Mouse (Mus musculus) bone marrow, adult 2 months (tissue): ENCODE data around the gene Ppp4r3a.

ENCODE experiments used
- CTCF ChIP-seq: fragments of 200-500 bp; IDR thresholded peaks from 2 replicates; pipeline ENCODE4 v1.5.1; 2011; ENCODE audit warnings: low read length, control low read depth; ENCODE audit not compliant: control insufficient read depth, insufficient read depth
- POLR2A ChIP-seq: fragments of 200-500 bp; IDR thresholded peaks from 2 replicates; pipeline ENCODE4 v1.6.1; 2011; ENCODE audit warnings: low read depth, mild to moderate bottlenecking, control low read depth, low read length, borderline replicate concordance; ENCODE audit not compliant: control insufficient read depth

- TF ChIP-seq CTCF = no peak
- TF ChIP-seq POLR2A = no peak
These were observed 58.1 kb downstream of the Ppp4r3a start for GRCm38 (mm10) chr12:101025379-101025778.
